Mouse (Mus musculus): ENCODE results near the gene Epm2aip1. TPM values are rescaled to one million over a fixed set of nuclear protein-coding genes. Genes with fewer than 3 reads are reported as not detected.

Epm2aip1 gene
- polyA plus RNA-seq, 1 experiment from 2014 or later = 27.4 TPM

DNA sequence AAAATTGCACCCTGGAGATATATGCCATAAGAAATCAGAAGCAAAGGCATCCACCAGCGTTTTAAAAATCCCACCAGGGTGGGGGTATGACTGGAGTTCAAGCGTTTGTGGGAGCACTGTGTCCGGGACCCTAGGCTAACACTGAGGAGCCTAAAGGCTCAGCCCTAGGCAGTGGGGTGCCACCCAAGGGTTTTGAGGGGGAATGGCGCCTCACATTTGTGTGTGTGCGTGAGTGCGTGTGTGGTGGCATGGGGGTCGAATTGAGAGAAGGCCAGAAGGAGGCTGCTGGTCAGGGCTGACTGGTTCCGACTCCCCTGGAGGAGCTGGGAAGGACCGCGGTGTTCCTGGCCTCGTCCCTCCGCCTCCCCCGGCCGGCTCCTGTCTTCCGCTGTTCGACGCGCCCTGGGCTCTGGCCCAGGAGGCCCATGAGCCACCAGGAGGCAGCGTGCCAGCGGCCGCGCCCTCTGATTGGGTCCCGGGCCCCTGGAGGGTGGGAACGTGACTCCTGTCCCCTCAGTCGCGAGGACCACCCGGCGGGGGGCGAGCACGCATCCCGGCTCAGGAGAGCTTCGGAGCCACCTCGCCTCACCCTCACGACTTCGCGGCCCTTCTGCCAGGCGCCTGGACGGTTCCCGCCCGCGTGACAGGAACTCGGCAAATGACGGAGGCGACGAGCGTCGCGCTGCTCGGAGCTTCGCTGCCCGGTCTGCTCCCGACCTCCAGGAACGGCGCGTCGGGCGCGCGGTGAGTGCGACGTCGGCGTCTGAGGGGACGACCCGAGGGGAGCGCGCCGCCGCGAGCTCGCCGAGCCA lies 39.5 kb downstream of the Epm2aip1 start, which contains the start of gene Trank1:
Trank1 (plus strand) TSS at position 709 of the 812 bp plus-strand sequence.
- no peaks in the 10 kb centered on the region for H3K9me3 ChIP-seq (replicated peaks)
- ATAC-seq (ENCODE audit: insufficient number of reproducible peaks, low FRiP score, low TSS enrichment, low read depth) = no peak; the same call in 1 of the 2 replicates
- peaks cover 20% of the 10 kb centered on the region for H3K4me1 ChIP-seq
- no peaks in the 10 kb centered on the region for H3K36me3 ChIP-seq
- 10% methylated on average over 68 of the region's 72 CpGs for WGBS
- no peak within 1 kb of the TSS; the same call in none of the 2 replicates for H3K9ac ChIP-seq
- peak within 1 kb of the TSS; percentile 95 for H3K4me2 ChIP-seq (replicated peaks)
- H3K4me3 ChIP-seq (replicated peaks) = peak within 1 kb of the TSS; percentile 51
- H3K27ac ChIP-seq (replicated peaks) = no peak within 1 kb of the TSS
- H3K27me3 ChIP-seq = peaks cover 58% of the 10 kb centered on the region

DNA sequence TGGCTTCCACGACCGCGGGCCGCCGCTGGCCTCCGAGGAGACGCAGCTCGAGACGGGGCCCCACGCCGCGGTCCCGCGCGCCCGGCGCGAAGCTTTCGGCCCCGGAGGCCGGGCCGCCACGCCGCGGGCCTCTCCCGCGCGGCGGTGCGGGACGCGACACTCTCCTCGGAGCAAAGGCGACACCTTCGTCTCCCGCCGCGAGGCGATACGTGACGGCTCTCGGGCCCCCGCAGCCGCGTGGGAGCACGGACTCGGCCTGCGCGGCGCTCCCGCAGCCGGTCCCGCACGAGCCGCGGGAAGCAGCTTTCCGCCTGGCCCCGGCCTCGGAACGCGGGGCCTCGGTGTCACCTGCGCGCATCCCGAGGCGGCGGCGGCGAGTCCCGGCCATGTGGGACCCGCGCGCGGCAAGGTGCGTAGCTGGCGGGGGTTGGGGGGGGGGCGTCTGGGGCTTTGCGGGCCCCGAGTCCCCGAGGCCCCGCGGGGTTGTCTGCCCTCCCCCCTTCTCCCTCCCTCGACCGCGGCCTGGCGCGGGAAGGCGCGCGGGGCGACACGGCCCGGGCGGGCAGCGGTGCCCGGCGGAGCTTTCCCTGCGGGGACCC lies 40.2 kb downstream of the Epm2aip1 start:
- ATAC-seq (ENCODE audit: insufficient number of reproducible peaks, low FRiP score, low TSS enrichment, low read depth) = no peak
- peak overlapping the region; percentile 51 for H3K4me3 ChIP-seq (replicated peaks)
- no peaks in the 10 kb centered on the region for H3K36me3 ChIP-seq
- peaks cover 20% of the 10 kb centered on the region for H3K4me1 ChIP-seq
- H3K27ac ChIP-seq (replicated peaks) = no peak overlapping the region
- no peak overlapping the region; the same call in none of the 2 replicates for H3K9ac ChIP-seq
- WGBS = under 1% methylated on average over 81 of the region's 98 CpGs
- no peaks in the 10 kb centered on the region for H3K9me3 ChIP-seq (replicated peaks)
- H3K4me2 ChIP-seq (replicated peaks) = peak overlapping the region; percentile 95
- H3K27me3 ChIP-seq = peaks cover 58% of the 10 kb centered on the region

DNA sequence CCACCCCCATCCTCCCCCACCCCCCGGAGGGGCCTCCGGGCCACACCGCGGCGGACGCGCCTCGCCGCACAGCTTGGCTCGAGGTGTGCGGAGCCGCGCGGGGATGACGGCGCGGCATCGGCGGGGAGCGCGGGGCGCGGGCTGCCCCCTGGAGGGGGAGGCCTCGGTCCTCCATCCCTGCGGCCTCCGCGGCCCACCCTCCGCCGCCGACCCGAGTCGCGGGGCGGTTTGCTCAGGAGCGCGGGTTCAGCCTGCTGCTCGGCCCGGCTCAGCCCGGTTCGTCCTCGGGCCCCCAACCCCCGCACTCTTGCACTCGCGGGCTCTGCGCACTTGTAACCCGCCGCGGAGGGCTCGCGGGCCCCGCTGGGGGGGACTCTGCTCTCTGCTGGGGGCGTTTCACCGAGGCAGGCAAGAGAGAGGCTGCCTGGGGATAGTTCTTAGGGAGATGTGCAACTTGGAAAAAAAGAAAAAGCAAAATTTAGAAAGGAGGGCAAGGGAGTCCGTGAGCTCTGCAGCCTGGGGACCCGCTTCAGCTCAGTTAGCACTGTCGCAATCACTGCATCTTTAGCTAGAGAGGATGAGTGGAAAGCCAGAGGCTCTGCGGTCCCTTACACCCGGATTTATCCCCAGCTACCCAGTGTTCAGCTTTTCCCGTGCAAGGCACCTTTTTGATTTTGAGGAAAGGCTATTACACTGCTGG lies 40.9 kb downstream of the Epm2aip1 start:
- H3K9ac ChIP-seq = no peak overlapping the region; the same call in none of the 2 replicates
- H3K4me1 ChIP-seq = peaks cover 20% of the 10 kb centered on the region
- peaks cover 58% of the 10 kb centered on the region for H3K27me3 ChIP-seq
- H3K4me3 ChIP-seq (replicated peaks) = peak overlapping the region; percentile 51
- ATAC-seq (ENCODE audit: insufficient number of reproducible peaks, low FRiP score, low TSS enrichment, low read depth) = peak; percentile 15; the same call in 1 of the 2 replicates
- under 1% methylated on average over 49 of the region's 59 CpGs for WGBS
- H3K27ac ChIP-seq (replicated peaks) = no peak overlapping the region
- no peaks in the 10 kb centered on the region for H3K36me3 ChIP-seq
- H3K4me2 ChIP-seq (replicated peaks) = peak overlapping the region; percentile 95
- H3K9me3 ChIP-seq (replicated peaks) = no peaks in the 10 kb centered on the region

DNA sequence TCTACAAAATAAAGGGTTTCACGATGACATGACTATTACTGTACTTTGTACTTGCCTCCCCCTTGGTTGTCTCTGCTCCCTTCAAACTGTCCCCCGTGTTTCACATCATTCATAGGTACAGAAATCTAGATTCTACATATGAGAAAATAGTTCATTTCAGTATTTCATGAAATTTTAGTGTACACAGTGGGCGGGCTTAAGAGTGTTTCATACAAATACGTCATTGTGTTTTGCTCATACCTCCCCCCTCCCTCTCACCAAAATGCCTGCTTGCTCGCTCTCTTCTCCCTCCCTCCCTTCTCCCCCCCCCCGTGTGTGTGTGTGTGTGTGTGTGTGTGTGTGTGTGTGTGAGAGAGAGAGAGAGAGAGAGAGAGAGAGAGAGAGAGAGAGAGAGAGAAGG lies 41.6 kb downstream of the Epm2aip1 start:
- ATAC-seq (ENCODE audit: insufficient number of reproducible peaks, low FRiP score, low TSS enrichment, low read depth) = no peak
- no peak overlapping the region for H3K4me3 ChIP-seq (replicated peaks)
- H3K9ac ChIP-seq = no peak overlapping the region
- H3K27me3 ChIP-seq = peaks cover 58% of the 10 kb centered on the region
- peaks cover 20% of the 10 kb centered on the region for H3K4me1 ChIP-seq
- no peak overlapping the region for H3K27ac ChIP-seq (replicated peaks)
- no peak overlapping the region; the same call in 1 of the 2 replicates for H3K4me2 ChIP-seq (replicated peaks)
- no peaks in the 10 kb centered on the region for H3K9me3 ChIP-seq (replicated peaks)
- no peaks in the 10 kb centered on the region for H3K36me3 ChIP-seq
- 13% methylated on average over 5 of the region's 6 CpGs for WGBS

DNA sequence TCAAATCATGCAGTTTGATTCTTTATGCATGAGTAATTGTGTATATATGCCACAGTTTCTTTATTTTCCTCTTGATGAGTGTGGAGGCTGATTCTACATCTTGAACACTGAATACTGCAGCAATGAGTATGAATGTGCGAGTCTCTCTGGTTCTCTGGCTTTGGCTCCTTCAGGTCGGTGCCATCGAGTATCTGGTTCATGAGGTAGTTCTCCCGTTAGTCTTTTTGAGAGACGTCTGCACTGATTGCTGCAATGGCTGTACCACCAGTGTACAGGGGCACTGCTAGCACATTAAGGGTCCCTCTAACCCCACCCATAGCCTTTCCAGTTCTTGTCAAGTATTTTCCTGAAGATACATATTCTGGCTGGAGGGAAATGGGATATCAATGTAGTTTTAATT lies 42.1 kb downstream of the Epm2aip1 start:
- H3K9me3 ChIP-seq (replicated peaks) = no peaks in the 10 kb centered on the region
- ATAC-seq (ENCODE audit: insufficient number of reproducible peaks, low FRiP score, low TSS enrichment, low read depth) = no peak
- H3K4me1 ChIP-seq = peaks cover 20% of the 10 kb centered on the region
- H3K4me3 ChIP-seq (replicated peaks) = no peak overlapping the region
- no peak overlapping the region for H3K4me2 ChIP-seq (replicated peaks)
- H3K9ac ChIP-seq = no peak overlapping the region
- 17% methylated on average over 5 of the region's 5 CpGs for WGBS
- no peak overlapping the region for H3K27ac ChIP-seq (replicated peaks)
- peaks cover 58% of the 10 kb centered on the region for H3K27me3 ChIP-seq
- H3K36me3 ChIP-seq = no peaks in the 10 kb centered on the region

DNA sequence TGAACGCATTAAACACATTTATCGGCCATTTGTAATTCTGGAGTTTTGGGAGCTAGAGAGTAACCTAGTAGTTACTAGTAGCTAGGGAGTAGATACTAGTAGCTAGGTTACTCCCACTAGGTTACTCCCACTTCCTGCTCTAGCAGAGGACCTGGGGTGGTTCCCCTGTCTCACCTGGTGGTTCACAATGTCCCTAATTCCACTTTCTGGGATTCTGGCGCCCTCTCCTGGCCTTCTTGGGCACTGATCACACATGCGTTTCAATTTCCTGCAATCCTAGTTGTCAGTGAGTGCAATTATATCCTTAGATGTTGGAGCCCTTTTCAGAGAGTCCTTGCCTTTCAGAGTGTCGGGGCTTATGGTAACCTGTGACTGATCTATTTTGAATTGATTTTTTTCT lies 42.5 kb downstream of the Epm2aip1 start:
- Histone ChIP-seq H3K9me3 (replicated peaks) (no peaks in the 10 kb centered on the region), H3K9ac (no peak overlapping the region), H3K4me3 (replicated peaks) (no peak overlapping the region), H3K4me1 (peaks cover 20% of the 10 kb centered on the region), H3K27ac (replicated peaks) (no peak overlapping the region), H3K27me3 (peaks cover 56% of the 10 kb centered on the region), H3K36me3 (no peaks in the 10 kb centered on the region), H3K4me2 (replicated peaks) (no peak overlapping the region)
- ATAC-seq (ENCODE audit: insufficient number of reproducible peaks, low FRiP score, low TSS enrichment, low read depth) = no peak
- WGBS = 34% methylated on average over 5 of the region's 5 CpGs

DNA sequence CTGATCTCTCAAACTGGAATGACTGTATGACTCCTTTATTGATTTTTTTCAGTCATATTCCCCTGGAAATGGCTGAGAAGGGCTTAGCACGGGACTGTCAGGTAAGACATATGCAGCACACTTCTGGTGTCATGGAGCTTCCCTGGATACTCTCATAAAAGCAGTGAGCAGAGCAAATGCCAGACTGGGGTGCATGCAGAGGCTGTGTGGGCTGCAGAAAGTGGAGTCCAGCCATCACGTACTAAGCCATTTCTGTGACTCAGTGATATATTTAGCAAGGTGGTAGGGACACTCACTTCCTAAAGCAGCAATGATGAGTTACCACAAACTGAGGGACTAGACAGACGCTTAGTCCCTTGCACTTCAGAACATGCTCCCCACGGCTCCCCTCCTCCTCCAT lies 49.2 kb downstream of the Epm2aip1 start:
- ATAC-seq (ENCODE audit: insufficient number of reproducible peaks, low FRiP score, low TSS enrichment, low read depth) = no peak
- no peak overlapping the region for H3K4me3 ChIP-seq (replicated peaks)
- H3K27me3 ChIP-seq = 0 out of 2 replicates have a peak, but pooled peaks cover 4% of the 10 kb centered on the region
- H3K9me3 ChIP-seq (replicated peaks) = no peaks in the 10 kb centered on the region
- no peak overlapping the region for H3K27ac ChIP-seq (replicated peaks)
- H3K9ac ChIP-seq = no peak overlapping the region
- WGBS = 81% methylated on average over 4 of the region's 4 CpGs
- no peaks in the 10 kb centered on the region for H3K4me1 ChIP-seq
- H3K36me3 ChIP-seq = no peaks in the 10 kb centered on the region
- no peak overlapping the region for H3K4me2 ChIP-seq (replicated peaks)

DNA sequence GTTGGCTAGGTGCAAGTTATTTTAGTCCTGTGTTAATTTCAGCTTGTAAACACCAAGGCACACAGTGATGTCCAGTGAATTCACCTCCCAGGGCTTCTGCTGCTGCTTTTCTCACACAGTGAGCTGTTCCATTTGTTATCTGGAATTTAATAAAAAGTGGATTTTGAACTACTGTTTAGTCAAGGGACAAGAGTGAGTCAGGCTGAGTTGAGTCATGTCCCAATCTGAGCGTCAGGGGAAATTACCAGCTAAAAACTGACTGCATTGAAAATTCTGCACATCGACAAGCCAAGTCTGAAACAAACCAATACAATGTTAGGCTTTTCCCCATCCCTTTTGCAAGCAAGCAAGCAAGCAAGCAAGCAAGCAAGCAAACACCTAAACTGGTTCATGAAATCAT lies 53.2 kb downstream of the Epm2aip1 start:
- WGBS = 80% methylated on average over 2 of the region's 2 CpGs
- H3K36me3 ChIP-seq = no peaks in the 10 kb centered on the region
- no peaks in the 10 kb centered on the region for H3K9me3 ChIP-seq (replicated peaks)
- H3K4me3 ChIP-seq (replicated peaks) = no peak overlapping the region
- no peaks in the 10 kb centered on the region for H3K27me3 ChIP-seq
- no peak overlapping the region for H3K4me2 ChIP-seq (replicated peaks)
- H3K27ac ChIP-seq (replicated peaks) = no peak overlapping the region
- no peak for ATAC-seq (ENCODE audit: insufficient number of reproducible peaks, low FRiP score, low TSS enrichment, low read depth)
- no peaks in the 10 kb centered on the region for H3K4me1 ChIP-seq
- no peak overlapping the region for H3K9ac ChIP-seq

Other genes starting within 250 kb of the Epm2aip1 start
- gene Ccrl2, start 214.4 kb upstream of the Epm2aip1 start, polyA plus RNA-seq (2015; fragmentation: Nextera tagmentation; extraction: Ambion mirVana) = 0.27 and 1.1 TPM in 2 replicates
- 40.0 and 41.9 TPM in 2 replicates for gene Lrrfip2, start 154.3 kb upstream of the Epm2aip1 start, polyA plus RNA-seq (2015; fragmentation: Nextera tagmentation; extraction: Ambion mirVana)
- gene Mlh1, start 138 bp upstream of the Epm2aip1 start, polyA plus RNA-seq (2015; fragmentation: Nextera tagmentation; extraction: Ambion mirVana) = 33.2 and 34.3 TPM in 2 replicates
- gene Trank1, start 39.8 kb downstream of the Epm2aip1 start, polyA plus RNA-seq (2015; fragmentation: Nextera tagmentation; extraction: Ambion mirVana) = 0.54 and 0.68 TPM in 2 replicates
- 5.2 and 6.1 TPM in 2 replicates for gene Dclk3, start 167.2 kb downstream of the Epm2aip1 start, polyA plus RNA-seq (2015; fragmentation: Nextera tagmentation; extraction: Ambion mirVana)